Mouse (Mus musculus): ENCODE results near the gene Slc2a1. TPM values are rescaled to one million over a fixed set of nuclear protein-coding genes. Genes with fewer than 3 reads are reported as not detected.

Gene Slc2a1
- polyA plus RNA-seq, 1 experiment from 2014 or later = 128 TPM

- no peaks in the 10 kb centered on the region for H3K9me3 ChIP-seq
- no peak overlapping the region for H3K4me2 ChIP-seq (replicated peaks)
- no peak overlapping the region for H3K27ac ChIP-seq
- peaks cover 28% of the 10 kb centered on the region for H3K36me3 ChIP-seq
- H3K4me3 ChIP-seq = no peak overlapping the region
- no peak overlapping the region for H3K9ac ChIP-seq
- H3K27me3 ChIP-seq (replicated peaks) = no peaks in the 10 kb centered on the region
- peaks cover 6% of the 10 kb centered on the region; the same call in 1 of the 2 replicates for H3K4me1 ChIP-seq
- 83% methylated on average over 4 of the region's 4 CpGs for WGBS
- ATAC-seq (ENCODE audit: low FRiP score, low read depth) = no peak
Measured at GRCm38 (mm10) chr4:119167068-119167467, 58.6 kb downstream of the Slc2a1 start.

DNA sequence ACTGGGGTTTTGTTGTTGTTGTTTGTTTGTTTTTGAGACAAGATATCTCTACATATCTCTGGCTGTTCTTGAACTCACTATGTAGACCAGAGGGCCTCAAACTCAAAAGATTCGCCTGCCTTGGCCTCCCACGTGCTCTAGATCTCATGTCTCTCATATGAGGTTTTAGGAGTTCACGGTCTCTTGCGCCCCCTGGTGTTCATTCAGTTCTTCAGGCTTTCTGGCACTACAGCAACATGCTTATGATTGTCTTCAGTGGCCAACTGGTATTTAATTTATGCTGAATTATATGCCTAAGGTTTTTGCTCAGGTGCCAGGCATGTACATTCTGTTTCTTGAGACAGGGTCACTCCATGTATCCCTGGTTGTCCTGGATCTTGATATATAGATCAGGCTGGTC is 59.2 kb downstream of the Slc2a1 start:
- Histone ChIP-seq H3K9me3 (no peaks in the 10 kb centered on the region), H3K4me2 (replicated peaks) (no peak overlapping the region), H3K9ac (no peak overlapping the region), H3K27ac (no peak overlapping the region), H3K36me3 (peaks cover 28% of the 10 kb centered on the region), H3K27me3 (replicated peaks) (no peaks in the 10 kb centered on the region), H3K4me3 (no peak overlapping the region), H3K4me1 (peaks cover 9% of the 10 kb centered on the region; the same call in 1 of the 2 replicates)
- ATAC-seq (ENCODE audit: low FRiP score, low read depth) = no peak
- 3% methylated on average over 4 of the region's 4 CpGs for WGBS

DNA sequence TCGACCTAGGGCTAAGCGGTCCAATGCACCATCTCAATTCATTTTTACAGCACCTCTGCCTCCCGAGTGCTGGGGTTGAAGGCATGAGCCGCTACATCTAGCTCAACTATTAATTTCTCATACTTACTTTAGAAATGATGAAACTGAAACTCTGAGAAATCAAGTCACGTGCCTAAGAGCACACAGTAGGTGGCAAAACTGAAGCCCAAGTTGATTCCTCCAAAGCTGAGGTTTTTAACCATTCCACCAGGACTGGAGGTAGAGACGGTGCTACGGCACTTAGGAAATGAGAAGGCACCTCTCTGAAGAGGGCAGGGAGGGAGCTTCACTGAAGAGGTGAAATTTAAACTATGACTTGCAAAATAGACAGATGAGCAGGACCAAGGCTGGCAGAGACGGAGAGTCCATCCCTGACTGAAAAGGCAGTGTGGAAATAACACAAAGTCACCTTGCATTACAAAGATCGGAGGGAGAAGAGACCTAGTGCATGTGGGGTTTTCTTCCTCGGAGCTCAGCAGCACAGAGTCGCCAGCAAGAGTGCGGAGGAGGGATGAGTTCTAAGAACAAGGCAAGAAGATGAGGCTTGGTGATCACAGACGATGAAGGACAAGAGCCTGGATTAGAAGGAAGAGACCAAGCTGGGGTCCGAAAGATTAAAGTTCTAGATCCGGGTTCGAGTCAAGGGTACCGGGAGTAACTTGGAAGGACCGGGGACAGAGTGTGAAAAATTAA is 64.6 kb downstream of the Slc2a1 start:
- Histone ChIP-seq H3K4me2 (replicated peaks) (peak overlapping the region; percentile 67), H3K36me3 (peaks cover 28% of the 10 kb centered on the region), H3K9me3 (no peaks in the 10 kb centered on the region), H3K27me3 (replicated peaks) (no peaks in the 10 kb centered on the region), H3K27ac (no peak overlapping the region), H3K4me1 (peaks cover 16% of the 10 kb centered on the region), H3K4me3 (peak overlapping the region; percentile 75), H3K9ac (peak overlapping the region; percentile 77)
- WGBS = 45% methylated on average over 18 of the region's 18 CpGs
- no peak for ATAC-seq (ENCODE audit: low FRiP score, low read depth)

DNA sequence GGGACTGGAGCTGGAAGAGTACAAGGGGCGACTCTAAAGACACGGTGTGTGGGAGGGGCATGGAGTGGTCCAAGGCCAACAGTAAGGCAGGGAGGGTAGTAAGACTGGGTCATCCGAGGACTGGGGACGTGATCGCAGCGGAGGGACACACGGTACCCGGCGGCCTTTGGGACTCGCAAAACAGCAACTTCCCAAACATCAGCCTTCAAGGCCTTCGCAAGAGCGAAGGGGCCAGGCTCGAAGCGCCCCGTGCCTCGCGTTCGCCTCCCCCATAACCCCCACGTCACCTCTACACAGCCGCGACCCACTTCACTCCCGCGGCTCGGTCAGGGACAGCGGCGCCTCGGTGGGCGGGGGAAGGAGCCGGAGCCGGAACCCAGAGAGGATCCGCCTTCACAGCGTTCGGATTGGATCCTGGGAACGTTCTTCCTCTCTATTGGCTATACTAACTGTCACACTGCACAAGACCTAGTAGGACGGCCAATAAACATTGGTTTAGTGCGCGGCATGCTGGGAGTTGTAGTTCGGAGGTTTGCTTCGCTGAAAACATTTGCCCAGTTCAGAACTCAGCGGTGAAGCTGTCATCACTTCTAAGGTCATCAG is 65.4 kb downstream of the Slc2a1 start, which contains the start of gene Zfp691:
TSS of gene Zfp691 (minus strand) at position 345 of the 603 bp plus-strand sequence.
- 0 out of 2 replicates have a peak within 1 kb of the TSS, but pooled peaks have one; percentile 7 for H3K27ac ChIP-seq
- peaks cover 19% of the 10 kb centered on the region for H3K36me3 ChIP-seq
- H3K27me3 ChIP-seq (replicated peaks) = no peaks in the 10 kb centered on the region
- no peaks in the 10 kb centered on the region for H3K9me3 ChIP-seq
- H3K4me3 ChIP-seq = peak within 1 kb of the TSS; percentile 75
- peaks cover 16% of the 10 kb centered on the region for H3K4me1 ChIP-seq
- H3K9ac ChIP-seq = peak within 1 kb of the TSS; percentile 77
- ATAC-seq (ENCODE audit: low FRiP score, low read depth) = peak; percentile 100
- WGBS = under 1% methylated on average over 40 of the region's 40 CpGs
- peak within 1 kb of the TSS; percentile 67 for H3K4me2 ChIP-seq (replicated peaks)

DNA sequence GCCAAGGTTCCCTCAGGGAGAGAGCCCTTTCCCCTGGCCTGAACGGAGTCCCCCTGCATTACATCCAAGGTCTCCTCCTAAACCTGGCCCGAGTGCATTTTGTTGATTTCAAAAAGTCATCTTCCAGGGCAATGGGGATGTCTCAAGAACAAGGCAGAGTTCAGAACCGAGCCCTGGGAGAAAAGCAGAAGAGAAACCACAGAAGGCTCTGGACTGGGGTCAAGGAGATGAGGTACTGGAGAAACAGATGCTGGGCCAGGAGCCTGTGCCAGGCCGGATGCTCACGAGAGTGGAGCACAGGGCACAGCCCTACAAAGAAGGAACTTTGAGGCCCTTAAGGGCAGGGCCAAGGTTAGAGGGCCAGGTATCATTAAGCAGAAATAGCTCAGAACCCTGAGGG is 69.2 kb downstream of the Slc2a1 start:
- Histone ChIP-seq H3K27ac (no peak overlapping the region), H3K4me2 (replicated peaks) (no peak overlapping the region), H3K4me1 (peaks cover 7% of the 10 kb centered on the region), H3K4me3 (no peak overlapping the region), H3K9ac (no peak overlapping the region), H3K27me3 (replicated peaks) (no peaks in the 10 kb centered on the region), H3K9me3 (no peaks in the 10 kb centered on the region), H3K36me3 (no peaks in the 10 kb centered on the region)
- no peak for ATAC-seq (ENCODE audit: low FRiP score, low read depth)
- WGBS = 77% methylated on average over 5 of the region's 5 CpGs

DNA sequence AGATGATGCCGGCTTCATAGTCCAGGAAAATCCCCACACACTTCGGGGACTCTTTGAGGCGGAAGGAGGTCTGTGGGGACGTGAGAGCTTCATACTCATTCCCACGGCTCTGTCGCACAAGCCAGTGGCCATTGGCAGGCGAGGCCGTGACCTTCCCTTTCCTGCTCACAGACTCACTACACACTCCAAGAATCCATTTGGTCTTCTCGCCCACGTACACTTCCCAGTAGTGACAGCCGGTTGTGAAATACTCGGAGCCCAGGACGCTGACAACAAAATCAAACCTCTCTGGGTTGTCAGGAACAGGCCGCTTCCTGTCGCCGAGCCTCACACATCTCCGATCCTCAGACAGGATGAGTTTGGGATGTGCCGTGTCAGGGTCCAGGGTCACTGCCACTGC is 69.8 kb downstream of the Slc2a1 start:
- Histone ChIP-seq H3K4me2 (replicated peaks) (no peak overlapping the region), H3K9ac (no peak overlapping the region), H3K4me3 (no peak overlapping the region), H3K27me3 (replicated peaks) (no peaks in the 10 kb centered on the region), H3K9me3 (no peaks in the 10 kb centered on the region), H3K36me3 (no peaks in the 10 kb centered on the region), H3K4me1 (0 out of 2 replicates have a peak, but pooled peaks cover under 1% of the 10 kb centered on the region), H3K27ac (no peak overlapping the region)
- no peak for ATAC-seq (ENCODE audit: low FRiP score, low read depth)
- WGBS = 73% methylated on average over 18 of the region's 18 CpGs

GRCm38 (mm10) chr4:119180133-119180707 is 71.7 kb downstream of the Slc2a1 start:
- H3K4me3 ChIP-seq = no peak overlapping the region
- ATAC-seq (ENCODE audit: low FRiP score, low read depth) = no peak
- 52% methylated on average over 4 of the region's 4 CpGs for WGBS

GRCm38 (mm10) chr4:119181456-119181855 is 72.9 kb downstream of the Slc2a1 start:
- H3K9ac ChIP-seq = no peak overlapping the region
- 90% methylated on average over 9 of the region's 9 CpGs for WGBS
- no peaks in the 10 kb centered on the region for H3K36me3 ChIP-seq
- H3K9me3 ChIP-seq = no peaks in the 10 kb centered on the region
- ATAC-seq (ENCODE audit: low FRiP score, low read depth) = no peak
- no peak overlapping the region for H3K4me2 ChIP-seq (replicated peaks)
- no peaks in the 10 kb centered on the region for H3K27me3 ChIP-seq (replicated peaks)
- no peak overlapping the region for H3K4me3 ChIP-seq
- H3K4me1 ChIP-seq = no peaks in the 10 kb centered on the region
- H3K27ac ChIP-seq = no peak overlapping the region

More at GRCm38 (mm10) chr4:119180133-119180707, 71.7 kb downstream of the Slc2a1 start:
- no peak overlapping the region for H3K4me2 ChIP-seq (replicated peaks)
- H3K9me3 ChIP-seq = no peaks in the 10 kb centered on the region
- H3K36me3 ChIP-seq = no peaks in the 10 kb centered on the region
- no peak overlapping the region for H3K27ac ChIP-seq
- H3K4me1 ChIP-seq = no peaks in the 10 kb centered on the region
- H3K27me3 ChIP-seq (replicated peaks) = no peaks in the 10 kb centered on the region
- H3K9ac ChIP-seq = no peak overlapping the region

- no peaks in the 10 kb centered on the region for H3K4me1 ChIP-seq
- 86% methylated on average over 1 of the region's 1 CpGs for WGBS
- H3K9ac ChIP-seq = no peak overlapping the region
- H3K9me3 ChIP-seq = no peaks in the 10 kb centered on the region
- no peak overlapping the region for H3K4me3 ChIP-seq
- no peak overlapping the region for H3K27ac ChIP-seq
- H3K4me2 ChIP-seq (replicated peaks) = no peak overlapping the region
- H3K27me3 ChIP-seq (replicated peaks) = 0 out of 2 replicates have a peak, but pooled peaks cover 2% of the 10 kb centered on the region
- no peaks in the 10 kb centered on the region for H3K36me3 ChIP-seq
- ATAC-seq (ENCODE audit: low FRiP score, low read depth) = no peak
Measured at GRCm38 (mm10) chr4:119183525-119183924, 75.0 kb downstream of the Slc2a1 start.

DNA sequence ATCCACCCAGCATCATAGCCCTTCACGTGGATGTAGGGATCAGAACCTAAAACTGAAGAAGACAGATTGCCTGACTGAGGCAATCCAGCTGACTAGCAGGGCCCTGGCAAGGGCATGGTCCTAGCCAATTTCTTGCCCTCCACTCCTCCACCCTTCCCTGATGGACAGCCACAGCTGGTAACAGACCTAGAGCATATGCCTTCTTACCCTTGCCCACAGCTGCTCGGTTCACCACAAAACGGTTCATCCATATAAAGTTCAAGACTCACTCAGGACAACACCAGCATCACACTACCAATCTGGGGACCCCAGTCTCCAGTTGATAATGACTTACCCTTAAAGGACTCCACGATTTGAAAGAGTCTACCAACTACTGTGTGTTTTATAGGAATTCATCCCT is 77.3 kb downstream of the Slc2a1 start:
- H3K9me3 ChIP-seq = no peaks in the 10 kb centered on the region
- no peaks in the 10 kb centered on the region for H3K36me3 ChIP-seq
- no peak overlapping the region for H3K4me3 ChIP-seq
- WGBS = 86% methylated on average over 4 of the region's 4 CpGs
- H3K4me2 ChIP-seq (replicated peaks) = no peak overlapping the region
- H3K27me3 ChIP-seq (replicated peaks) = 0 out of 2 replicates have a peak, but pooled peaks cover 2% of the 10 kb centered on the region
- ATAC-seq (ENCODE audit: low FRiP score, low read depth) = no peak
- no peak overlapping the region for H3K27ac ChIP-seq
- no peaks in the 10 kb centered on the region for H3K4me1 ChIP-seq
- H3K9ac ChIP-seq = no peak overlapping the region

Data from neural tube, embryonic 12.5 days (tissue).